Comparison of ENCODE assay signal across 1 mouse cellular context in the genomic region with DNA sequence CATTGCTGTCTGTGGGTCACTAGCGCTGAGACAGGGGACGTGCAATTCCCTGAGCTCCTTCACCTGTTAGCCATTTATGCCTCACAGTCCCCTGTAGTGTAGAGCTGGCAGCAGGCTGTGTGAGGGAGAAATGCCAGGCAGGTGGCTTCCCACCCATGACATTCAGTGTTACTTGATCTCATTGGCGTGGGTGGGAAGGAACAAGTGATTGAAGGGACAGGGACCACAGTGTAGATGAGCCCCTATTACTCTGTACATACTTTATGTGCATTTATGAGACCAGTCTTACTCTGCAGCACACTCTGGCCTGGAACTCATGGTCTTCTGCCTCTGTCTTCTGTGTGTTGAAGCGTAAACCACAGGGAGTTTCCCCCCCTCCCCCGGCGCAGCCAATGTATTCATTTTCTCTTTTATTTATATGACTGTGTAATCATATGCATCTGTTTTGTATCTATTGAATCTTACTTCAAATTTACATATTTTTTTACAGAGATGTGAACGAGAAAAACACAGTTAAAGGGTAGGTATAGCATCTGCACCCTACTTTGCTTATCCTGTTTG.
TF ChIP-seq lines count a peak whose summit lies in the region.

No protein-coding gene starts in this region.

TF ChIP-seq in CH12.LX, 34 proteins besides CTCF, POLR2A, EP300 and RAD21 (continued from another document):
- TF ChIP-seq USF1 (IDR thresholded peaks at IDR 0.05; ENCODE audit: low read depth, low read length) = no peak
TF ChIP-seq in CH12.LX: peak in this region for 19.
